Mouse (Mus musculus) right cerebral cortex, postnatal 25 days (tissue): ENCODE results near the gene Hmbs.
A peak's percentile ranks its signal among the peaks of the same experiment; 100 is the strongest.
"Not testable (repeated sequence)": the region's sequence is repeated elsewhere in the genome, so short reads cannot be mapped to it uniquely, and the experiment has no call there.

Source experiments
- DNase-seq: peaks from one replicate; pipeline ENCODE4 v3.0.0; 2022

The Hmbs gene

GRCm38 (mm10) chr9:44342605-44343004 is 1.4 kb downstream of the Hmbs start:
- DNase-seq = no peak

- DNase-seq = no peak
Observed at GRCm38 (mm10) chr9:44342173-44342572, 1.9 kb downstream of the Hmbs start.

- no peak for DNase-seq
Observed at GRCm38 (mm10) chr9:44341487-44341886, 2.5 kb downstream of the Hmbs start.

- DNase-seq = no peak
Observed at GRCm38 (mm10) chr9:44338574-44338973, 5.5 kb downstream of the Hmbs start.

- DNase-seq = no peak
Observed at GRCm38 (mm10) chr9:44337436-44338169, 6.4 kb downstream of the Hmbs start.

- no peak for DNase-seq
Observed at GRCm38 (mm10) chr9:44336964-44337363, 7.1 kb downstream of the Hmbs start.

- not testable (repeated sequence) for DNase-seq
Observed at GRCm38 (mm10) chr9:44336513-44336912, 7.5 kb downstream of the Hmbs start.

- DNase-seq = no peak
Observed at GRCm38 (mm10) chr9:44336093-44336406, 8.0 kb downstream of the Hmbs start.

GRCm38 (mm10) chr9:44335331-44336092 is 8.5 kb downstream of the Hmbs start:
- peak; percentile 33 for DNase-seq

GRCm38 (mm10) chr9:44334396-44335330 is 9.4 kb downstream of the Hmbs start, which contains the start of gene H2afx:
H2afx (plus strand) TSS chr9:44334694.
- DNase-seq = peak; percentile 97

- no peak for DNase-seq
Observed at GRCm38 (mm10) chr9:44332918-44333638, 10.9 kb downstream of the Hmbs start.

- DNase-seq = no peak
Observed at GRCm38 (mm10) chr9:44330736-44331135, 13.3 kb downstream of the Hmbs start.

GRCm38 (mm10) chr9:44327926-44328325 is 16.1 kb downstream of the Hmbs start:
- DNase-seq = no peak

- DNase-seq = no peak
Observed at GRCm38 (mm10) chr9:44327064-44327711, 16.8 kb downstream of the Hmbs start.

GRCm38 (mm10) chr9:44326371-44327063 is 17.5 kb downstream of the Hmbs start:
- peak; percentile 83 for DNase-seq

GRCm38 (mm10) chr9:44325768-44326370 is 18.2 kb downstream of the Hmbs start, which contains the start of gene Dpagt1:
Dpagt1 (plus strand) TSS chr9:44326019.
- DNase-seq = no peak

GRCm38 (mm10) chr9:44325032-44325767 is 18.8 kb downstream of the Hmbs start:
- DNase-seq = not testable (repeated sequence)

- DNase-seq = no peak
Observed at GRCm38 (mm10) chr9:44324147-44324546, 19.9 kb downstream of the Hmbs start.

GRCm38 (mm10) chr9:44323656-44324055 is 20.4 kb downstream of the Hmbs start:
- DNase-seq = not testable (repeated sequence)

GRCm38 (mm10) chr9:44320799-44321133 is 23.3 kb downstream of the Hmbs start:
- peak; percentile 44 for DNase-seq
